Mouse (Mus musculus): ENCODE measurements around the gene Nol4l. TPM values are rescaled to one million over a fixed set of nuclear protein-coding genes. Genes with fewer than 3 reads are reported as not detected.

Gene Nol4l
- total and polyA plus RNA-seq, 2 experiments from 2014 or later: 28.0 to 58.5 TPM

GRCm38 (mm10) chr2:153404882-153405281, 124.9 kb downstream of the Nol4l start:
- H3K27me3 ChIP-seq (ENCODE audit: insufficient read depth, low read length): no peaks in the 10 kb centered on the region
- 92% methylated on average over 3 of the region's 3 CpGs for WGBS
- TF ChIP-seq CTCF (IDR thresholded peaks at IDR 0.05; ENCODE audit: low read depth): no peak
- H3K4me3 ChIP-seq (ENCODE audit: low read depth, low read length): no peak overlapping the region
- DNase-seq (no peak), ATAC-seq (no peak)
- no peaks in the 10 kb centered on the region for H3K4me1 ChIP-seq (ENCODE audit: insufficient read depth)
- H3K4me2 ChIP-seq (ENCODE audit: low read depth): no peak overlapping the region
- H3K9me3 ChIP-seq (ENCODE audit: low read length): no peaks in the 10 kb centered on the region
- H3K9ac ChIP-seq: no peak overlapping the region
- H3K27ac ChIP-seq (ENCODE audit: low read depth, low read length): no peak overlapping the region
- peaks cover 48% of the 10 kb centered on the region for H3K36me3 ChIP-seq (ENCODE audit: insufficient read depth)

GRCm38 (mm10) chr2:153404062-153404461, 125.7 kb downstream of the Nol4l start:
- ATAC-seq (no peak), DNase-seq (no peak)
- H3K9me3 ChIP-seq (ENCODE audit: low read length): no peaks in the 10 kb centered on the region
- no peaks in the 10 kb centered on the region for H3K27me3 ChIP-seq (ENCODE audit: insufficient read depth, low read length)
- WGBS: 91% methylated on average over 3 of the region's 3 CpGs
- no peak overlapping the region for H3K9ac ChIP-seq
- H3K36me3 ChIP-seq (ENCODE audit: insufficient read depth): peaks cover 49% of the 10 kb centered on the region
- no peak overlapping the region for H3K4me2 ChIP-seq (ENCODE audit: low read depth)
- no peak for TF ChIP-seq CTCF (IDR thresholded peaks at IDR 0.05; ENCODE audit: low read depth)
- H3K4me3 ChIP-seq (ENCODE audit: low read depth, low read length): no peak overlapping the region
- H3K4me1 ChIP-seq (ENCODE audit: insufficient read depth): no peaks in the 10 kb centered on the region
- no peak overlapping the region for H3K27ac ChIP-seq (ENCODE audit: low read depth, low read length)

GRCm38 (mm10) chr2:153399166-153399565, 130.6 kb downstream of the Nol4l start:
- 69% methylated on average over 15 of the region's 15 CpGs for WGBS

DNA sequence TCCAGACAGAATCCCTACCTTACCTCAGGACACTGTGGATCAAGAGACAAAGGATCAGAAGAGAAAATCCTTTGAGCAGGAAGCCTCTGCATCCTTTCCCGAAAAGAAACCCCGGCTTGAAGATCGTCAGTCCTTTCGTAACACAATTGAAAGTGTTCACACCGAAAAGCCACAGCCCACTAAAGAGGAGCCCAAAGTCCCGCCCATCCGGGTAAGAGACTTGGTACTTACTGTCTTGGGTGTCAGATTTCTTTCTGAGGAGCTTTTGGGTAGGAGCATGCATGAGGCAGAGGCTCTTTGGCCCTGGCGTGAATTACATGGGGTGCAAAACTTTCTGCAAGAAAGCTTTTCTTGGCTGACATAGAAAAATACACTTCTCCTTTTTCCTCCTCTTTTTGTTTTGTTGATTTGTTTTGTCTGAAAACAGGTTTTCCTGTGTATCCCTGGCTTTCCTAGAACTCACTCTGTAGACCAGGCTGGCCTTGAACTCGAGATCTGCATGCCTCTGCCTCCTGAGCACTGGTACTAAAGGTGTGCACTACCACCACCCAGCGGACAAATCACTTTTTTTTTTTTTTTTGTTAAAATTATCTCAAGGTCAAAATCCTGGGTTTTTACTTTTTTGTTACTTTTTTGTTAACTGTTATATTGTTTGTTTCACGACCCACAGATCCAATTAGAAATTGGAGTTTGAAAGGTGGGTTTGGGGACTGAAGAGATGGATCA, 131.8 kb downstream of the Nol4l start:
- Histone ChIP-seq H3K4me2 (ENCODE audit: low read depth) (no peak overlapping the region), H3K9ac (no peak overlapping the region), H3K4me1 (ENCODE audit: insufficient read depth) (no peaks in the 10 kb centered on the region), H3K36me3 (ENCODE audit: insufficient read depth) (peaks cover 93% of the 10 kb centered on the region), H3K9me3 (ENCODE audit: low read length) (no peaks in the 10 kb centered on the region), H3K27ac (ENCODE audit: low read depth, low read length) (no peak overlapping the region), H3K27me3 (ENCODE audit: insufficient read depth, low read length) (no peaks in the 10 kb centered on the region), H3K4me3 (ENCODE audit: low read depth, low read length) (no peak overlapping the region)
- TF ChIP-seq CTCF (IDR thresholded peaks at IDR 0.05; ENCODE audit: low read depth): no peak
- ATAC-seq (no peak), DNase-seq (no peak)
- 91% methylated on average over 11 of the region's 11 CpGs for WGBS

More at GRCm38 (mm10) chr2:153399166-153399565, 130.6 kb downstream of the Nol4l start:
- TF ChIP-seq CTCF (IDR thresholded peaks at IDR 0.05; ENCODE audit: low read depth): no peak
- Histone ChIP-seq H3K4me3 (ENCODE audit: low read depth, low read length) (no peak overlapping the region), H3K9ac (no peak overlapping the region), H3K4me2 (ENCODE audit: low read depth) (no peak overlapping the region), H3K36me3 (ENCODE audit: insufficient read depth) (peaks cover 81% of the 10 kb centered on the region), H3K27ac (ENCODE audit: low read depth, low read length) (no peak overlapping the region), H3K4me1 (ENCODE audit: insufficient read depth) (no peaks in the 10 kb centered on the region), H3K9me3 (ENCODE audit: low read length) (no peaks in the 10 kb centered on the region), H3K27me3 (ENCODE audit: insufficient read depth, low read length) (no peaks in the 10 kb centered on the region)
- no peak for ATAC-seq
- no peak for DNase-seq

GRCm38 (mm10) chr2:153393045-153393444, 136.7 kb downstream of the Nol4l start:
- WGBS: 76% methylated on average over 10 of the region's 10 CpGs
- Histone ChIP-seq H3K27me3 (ENCODE audit: insufficient read depth, low read length) (no peaks in the 10 kb centered on the region), H3K4me2 (ENCODE audit: low read depth) (no peak overlapping the region), H3K27ac (ENCODE audit: low read depth, low read length) (no peak overlapping the region), H3K36me3 (ENCODE audit: insufficient read depth) (peaks cover 59% of the 10 kb centered on the region), H3K9ac (no peak overlapping the region), H3K4me1 (ENCODE audit: insufficient read depth) (no peaks in the 10 kb centered on the region), H3K4me3 (ENCODE audit: low read depth, low read length) (no peak overlapping the region), H3K9me3 (ENCODE audit: low read length) (no peaks in the 10 kb centered on the region)
- TF ChIP-seq CTCF (IDR thresholded peaks at IDR 0.05; ENCODE audit: low read depth): no peak
- ATAC-seq (no peak), DNase-seq (no peak)

DNA sequence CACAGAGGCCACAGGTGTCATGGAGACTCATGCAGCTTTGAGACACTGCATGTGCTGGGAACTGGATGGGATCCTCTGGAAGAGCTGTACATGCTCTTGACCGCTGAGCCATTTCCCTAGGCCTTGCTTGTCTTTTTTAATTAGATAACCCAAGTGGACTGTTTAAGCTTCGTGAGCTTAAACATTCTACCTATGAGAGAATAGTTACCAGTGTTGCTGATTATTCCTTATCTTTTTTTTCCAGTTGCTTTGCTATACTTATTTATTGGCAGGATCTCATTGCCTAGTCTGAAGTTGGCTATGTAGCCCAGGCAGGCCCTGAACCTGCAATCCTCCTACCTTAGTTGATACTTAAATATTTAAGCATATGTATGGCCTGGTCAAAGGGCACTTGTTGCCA, 139.9 kb downstream of the Nol4l start:
- no peaks in the 10 kb centered on the region for H3K27me3 ChIP-seq (ENCODE audit: insufficient read depth, low read length)
- H3K4me3 ChIP-seq (ENCODE audit: low read depth, low read length): no peak overlapping the region
- no peak overlapping the region for H3K27ac ChIP-seq (ENCODE audit: low read depth, low read length)
- ATAC-seq (no peak), DNase-seq (no peak)
- WGBS: 94% methylated on average over 2 of the region's 2 CpGs
- H3K9me3 ChIP-seq (ENCODE audit: low read length): no peaks in the 10 kb centered on the region
- H3K4me2 ChIP-seq (ENCODE audit: low read depth): no peak overlapping the region
- H3K4me1 ChIP-seq (ENCODE audit: insufficient read depth): no peaks in the 10 kb centered on the region
- H3K36me3 ChIP-seq (ENCODE audit: insufficient read depth): peaks cover 28% of the 10 kb centered on the region
- H3K9ac ChIP-seq: no peak overlapping the region
- no peak for TF ChIP-seq CTCF (IDR thresholded peaks at IDR 0.05; ENCODE audit: low read depth)

- Histone ChIP-seq H3K4me3 (ENCODE audit: low read depth, low read length) (no peak overlapping the region), H3K27me3 (ENCODE audit: insufficient read depth, low read length) (no peaks in the 10 kb centered on the region), H3K9ac (no peak overlapping the region), H3K4me1 (ENCODE audit: insufficient read depth) (no peaks in the 10 kb centered on the region), H3K9me3 (ENCODE audit: low read length) (no peaks in the 10 kb centered on the region), H3K36me3 (ENCODE audit: insufficient read depth) (peaks cover 7% of the 10 kb centered on the region), H3K27ac (ENCODE audit: low read depth, low read length) (no peak overlapping the region), H3K4me2 (ENCODE audit: low read depth) (no peak overlapping the region)
- DNase-seq (no peak), ATAC-seq (no peak)
- no peak for TF ChIP-seq CTCF (IDR thresholded peaks at IDR 0.05; ENCODE audit: low read depth)
- 90% methylated on average over 1 of the region's 1 CpGs for WGBS
These were observed 149.3 kb downstream of the Nol4l start for GRCm38 (mm10) chr2:153380479-153380878.

Measured in forebrain, postnatal 0 days (tissue).